ENCODE assay signal across 9 mouse cellular contexts in the genomic region with DNA sequence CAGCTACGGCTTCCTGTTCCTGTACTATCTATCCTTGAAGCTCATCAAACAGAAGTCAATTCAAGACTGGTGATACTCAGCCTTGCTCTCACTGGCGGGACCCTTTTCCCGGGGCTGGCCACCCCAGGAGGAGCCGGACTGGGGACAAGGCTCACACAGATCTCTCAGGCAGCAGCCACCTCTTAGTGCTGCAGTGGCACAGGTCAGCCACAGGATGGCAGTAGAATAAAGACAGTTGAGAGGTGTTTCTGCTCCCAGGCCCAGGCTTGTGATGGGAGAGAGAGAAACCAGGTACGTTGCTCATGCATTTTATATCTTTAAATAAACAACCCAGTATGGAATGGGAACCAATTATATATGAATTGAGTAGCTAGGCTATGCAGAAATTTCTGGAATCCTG. TPM values are rescaled to one million over a fixed set of nuclear protein-coding genes. Genes with fewer than 3 reads are reported as not detected.
DNase-seq lines count a peak whose midpoint lies in the region; ATAC-seq and TF ChIP-seq lines count a peak whose summit lies in the region.
"Had no signal": no experiment of that assay in that cellular context is flagged by ENCODE, and none has a peak within 500 bp of the region (broad histone marks: within the 10 kb centered on the region; RNA-seq: fewer than 3 reads in every experiment).

No protein-coding gene starts in this region.

- no peak for TF ChIP-seq EP300 in heart, postnatal 0 days (IDR thresholded peaks at IDR 0.05; ENCODE audit: low read depth)

- no peak overlapping the region for H3K27ac ChIP-seq in heart, postnatal 0 days (ENCODE audit: low read depth)
- H3K27ac ChIP-seq in heart, embryonic 10.5 days = no peak overlapping the region
- H3K27ac ChIP-seq in bone marrow, adult 2 months (ENCODE audit: control insufficient read depth, insufficient read depth, low read depth, low read length, poor library complexity) = no peak overlapping the region
- no peak overlapping the region for H3K27ac ChIP-seq in embryonic facial prominence, embryonic 14.5 days (replicated peaks; ENCODE audit: low read depth, low read length)
- H3K27ac ChIP-seq in hindbrain, postnatal 0 days = no peak overlapping the region
- H3K27ac ChIP-seq in left cerebral cortex, adult 2 months = no peak overlapping the region
- no peak overlapping the region for H3K27ac ChIP-seq in midbrain, embryonic 16.5 days (ENCODE audit: low read length)
- H3K27ac ChIP-seq in stomach, embryonic 14.5 days (ENCODE audit: low read length) = no peak overlapping the region

- ATAC-seq in heart, postnatal 0 days (ENCODE audit: insufficient read depth, low read depth) = 0 out of 2 replicates have a peak, but pooled peaks have one; percentile 30
- no peak for ATAC-seq in embryonic facial prominence, embryonic 14.5 days (ENCODE audit: low read depth)
- peak; percentile 70 for ATAC-seq in hindbrain, postnatal 0 days
- ATAC-seq in midbrain, embryonic 16.5 days = peak; percentile 24; the same call in 1 of the 2 replicates
- peak; percentile 46; the same call in 1 of the 2 replicates for ATAC-seq in stomach, embryonic 14.5 days (ENCODE audit: insufficient number of reproducible peaks, insufficient read depth, low FRiP score, low read depth)

- no peaks in the 10 kb centered on the region for H3K9me3 ChIP-seq in heart, postnatal 0 days (replicated peaks; ENCODE audit: control insufficient read depth, low read length)
- no peaks in the 10 kb centered on the region for H3K9me3 ChIP-seq in heart, embryonic 10.5 days
- no peaks in the 10 kb centered on the region for H3K9me3 ChIP-seq in embryonic facial prominence, embryonic 14.5 days (ENCODE audit: control insufficient read depth, low read length)
- H3K9me3 ChIP-seq in hindbrain, postnatal 0 days (ENCODE audit: low read length) = no peaks in the 10 kb centered on the region
- H3K9me3 ChIP-seq in midbrain, embryonic 16.5 days (replicated peaks; ENCODE audit: control insufficient read depth, low read length, poor library complexity, severe bottlenecking) = no peaks in the 10 kb centered on the region
- H3K9me3 ChIP-seq in stomach, embryonic 14.5 days (ENCODE audit: control insufficient read depth, low read depth, low read length) = no peaks in the 10 kb centered on the region
- H3K9me3 ChIP-seq: embryonic facial prominence, embryonic 12.5 days had no signal

- no peaks in the 10 kb centered on the region; the same call in 1 of the 2 replicates for H3K36me3 ChIP-seq in heart, postnatal 0 days (replicated peaks; ENCODE audit: control insufficient read depth, insufficient read depth, low read length)
- peaks cover under 1% of the 10 kb centered on the region; the same call in 1 of the 2 replicates for H3K36me3 ChIP-seq in heart, embryonic 10.5 days
- H3K36me3 ChIP-seq in embryonic facial prominence, embryonic 14.5 days (ENCODE audit: control insufficient read depth, insufficient read depth, low read length) = no peaks in the 10 kb centered on the region
- no peaks in the 10 kb centered on the region for H3K36me3 ChIP-seq in hindbrain, postnatal 0 days (ENCODE audit: insufficient read depth, low read length)
- H3K36me3 ChIP-seq in midbrain, embryonic 16.5 days (ENCODE audit: control insufficient read depth, insufficient read depth, low read length) = no peaks in the 10 kb centered on the region
- H3K36me3 ChIP-seq in stomach, embryonic 14.5 days (ENCODE audit: control insufficient read depth, insufficient read depth, low read length) = no peaks in the 10 kb centered on the region; the same call in 1 of the 2 replicates
- H3K36me3 ChIP-seq: embryonic facial prominence, embryonic 12.5 days had no signal

- H3K4me2 ChIP-seq in heart, postnatal 0 days (ENCODE audit: low read depth, low read length) = no peak overlapping the region
- H3K4me2 ChIP-seq in embryonic facial prominence, embryonic 14.5 days (ENCODE audit: low read depth, low read length) = no peak overlapping the region
- H3K4me2 ChIP-seq in hindbrain, postnatal 0 days (ENCODE audit: low read depth, low read length) = no peak overlapping the region
- H3K4me2 ChIP-seq in midbrain, embryonic 16.5 days (ENCODE audit: low read length) = no peak overlapping the region
- H3K4me2 ChIP-seq in stomach, embryonic 14.5 days (replicated peaks; ENCODE audit: low read depth, low read length) = no peak overlapping the region
- H3K4me2 ChIP-seq: embryonic facial prominence, embryonic 12.5 days had no signal

- no peaks in the 10 kb centered on the region for H3K4me1 ChIP-seq in heart, postnatal 0 days (ENCODE audit: control insufficient read depth, insufficient read depth)
- peaks cover 7% of the 10 kb centered on the region for H3K4me1 ChIP-seq in heart, embryonic 10.5 days
- no peaks in the 10 kb centered on the region; the same call in 1 of the 2 replicates for H3K4me1 ChIP-seq in bone marrow, adult 2 months (ENCODE audit: control insufficient read depth, insufficient read depth, low read length)
- peaks cover 7% of the 10 kb centered on the region; the same call in 1 of the 2 replicates for H3K4me1 ChIP-seq in embryonic facial prominence, embryonic 14.5 days (ENCODE audit: control insufficient read depth, insufficient read depth, low read length)
- H3K4me1 ChIP-seq in hindbrain, postnatal 0 days (ENCODE audit: insufficient read depth, low read length) = no peaks in the 10 kb centered on the region
- peaks cover 7% of the 10 kb centered on the region; the same call in 1 of the 2 replicates for H3K4me1 ChIP-seq in midbrain, embryonic 16.5 days (ENCODE audit: control insufficient read depth, insufficient read depth, low read length)
- H3K4me1 ChIP-seq in stomach, embryonic 14.5 days (ENCODE audit: control insufficient read depth, insufficient read depth, low read length) = peaks cover 2% of the 10 kb centered on the region; the same call in 1 of the 2 replicates

- no peak for TF ChIP-seq POLR2A in bone marrow, adult 2 months (IDR thresholded peaks at IDR 0.05; ENCODE audit: borderline replicate concordance, control insufficient read depth, low read depth, low read length)

- no peak overlapping the region for H3K4me3 ChIP-seq in heart, postnatal 0 days (ENCODE audit: low read depth, low read length)
- no peak overlapping the region for H3K4me3 ChIP-seq in heart, embryonic 10.5 days
- no peak overlapping the region for H3K4me3 ChIP-seq in bone marrow, adult 2 months (replicated peaks; ENCODE audit: control insufficient read depth, low read depth, low read length)
- no peak overlapping the region for H3K4me3 ChIP-seq in embryonic facial prominence, embryonic 14.5 days (ENCODE audit: low read depth, low read length)
- no peak overlapping the region for H3K4me3 ChIP-seq in hindbrain, postnatal 0 days (ENCODE audit: low read length)
- no peak overlapping the region for H3K4me3 ChIP-seq in left cerebral cortex, adult 2 months
- no peak overlapping the region for H3K4me3 ChIP-seq in midbrain, embryonic 16.5 days (ENCODE audit: low read depth, low read length)
- no peak overlapping the region for H3K4me3 ChIP-seq in stomach, embryonic 14.5 days (ENCODE audit: low read depth, low read length)
- H3K4me3 ChIP-seq: embryonic facial prominence, embryonic 12.5 days had no signal

- H3K9ac ChIP-seq in heart, postnatal 0 days (replicated peaks; ENCODE audit: low read depth, low read length) = no peak overlapping the region
- H3K9ac ChIP-seq in embryonic facial prominence, embryonic 14.5 days (ENCODE audit: low read depth, low read length) = no peak overlapping the region
- no peak overlapping the region for H3K9ac ChIP-seq in hindbrain, postnatal 0 days (replicated peaks; ENCODE audit: low read length)
- H3K9ac ChIP-seq in midbrain, embryonic 16.5 days (ENCODE audit: low read depth, low read length) = no peak overlapping the region
- H3K9ac ChIP-seq in stomach, embryonic 14.5 days (replicated peaks; ENCODE audit: low read depth, low read length) = no peak overlapping the region
- H3K9ac ChIP-seq: embryonic facial prominence, embryonic 12.5 days had no signal

- peak; percentile 38 for DNase-seq in heart, postnatal 0 days (ENCODE audit: low spot score)
- no peak for DNase-seq in heart, embryonic 10.5 days (ENCODE audit: low spot score)
- peak; percentile 70 for DNase-seq in embryonic facial prominence, embryonic 14.5 days (ENCODE audit: low spot score)
- peak; percentile 77 for DNase-seq in hindbrain, postnatal 0 days (ENCODE audit: low spot score)
- DNase-seq in left cerebral cortex, adult 2 months (ENCODE audit: extremely low spot score in 1 of 2, low spot score in 2 of 2) = peak; percentile 65 to 70

- intact Hi-C loops in left cerebral cortex, adult 2 months (cut with DNase I) = loop anchor here (2.0 to 5.0 kb wide), 3 partner anchors 64 to 934 kb away; no protein-coding TSS in a partner anchor

- H3K27me3 ChIP-seq in heart, postnatal 0 days (ENCODE audit: control insufficient read depth, insufficient read depth, low read length) = peaks cover 10% of the 10 kb centered on the region; the same call in 1 of the 2 replicates
- H3K27me3 ChIP-seq in heart, embryonic 10.5 days (ENCODE audit: insufficient read depth, poor library complexity, severe bottlenecking) = peaks cover 28% of the 10 kb centered on the region; the same call in 1 of the 2 replicates
- no peaks in the 10 kb centered on the region for H3K27me3 ChIP-seq in embryonic facial prominence, embryonic 14.5 days (replicated peaks; ENCODE audit: control insufficient read depth, insufficient read depth, low read length)
- H3K27me3 ChIP-seq in hindbrain, postnatal 0 days (ENCODE audit: insufficient read depth, low read length) = no peaks in the 10 kb centered on the region; the same call in 1 of the 2 replicates
- H3K27me3 ChIP-seq in midbrain, embryonic 16.5 days (ENCODE audit: control insufficient read depth, insufficient read depth, low read depth, low read length) = no peaks in the 10 kb centered on the region
- no peaks in the 10 kb centered on the region for H3K27me3 ChIP-seq in stomach, embryonic 14.5 days (ENCODE audit: control insufficient read depth, insufficient read depth, low read length)
- H3K27me3 ChIP-seq: embryonic facial prominence, embryonic 12.5 days had no signal

- 19% methylated on average over 5 of the region's 5 CpGs for WGBS in heart, postnatal 0 days
- 23% methylated on average over 5 of the region's 5 CpGs for WGBS in heart, embryonic 10.5 days
- 27% methylated on average over 5 of the region's 5 CpGs for WGBS in bone marrow, adult 2 months
- 22% methylated on average over 5 of the region's 5 CpGs for WGBS in embryonic facial prominence, embryonic 14.5 days
- 28% methylated on average over 5 of the region's 5 CpGs for WGBS in hindbrain, postnatal 0 days
- 27% methylated on average over 5 of the region's 5 CpGs for WGBS in midbrain, embryonic 16.5 days
- 31% methylated on average over 5 of the region's 5 CpGs for WGBS in stomach, embryonic 14.5 days

- peak; percentile 83 for TF ChIP-seq CTCF in heart, postnatal 0 days (IDR thresholded peaks at IDR 0.05; ENCODE audit: low read depth)
- peak; percentile 86 for TF ChIP-seq CTCF in bone marrow, adult 2 months (IDR thresholded peaks at IDR 0.05; ENCODE audit: control insufficient read depth, insufficient read depth, low read length)
- peak; percentile 94 for TF ChIP-seq CTCF in hindbrain, postnatal 0 days (IDR thresholded peaks at IDR 0.05; ENCODE audit: low read depth)
- peak; percentile 95 for TF ChIP-seq CTCF in left cerebral cortex, adult 2 months (IDR thresholded peaks at IDR 0.05)

RNA-seq across cellular contexts. Expression of gene Abcg5, which starts 15.9 kb away (rescaled TPM):
- not detected in 2 replicates for total RNA-seq in heart, postnatal 0 days (2014; rRNA removed; ENCODE audit: low replicate concordance)
- polyA plus RNA-seq in heart, postnatal 0 days (2015; fragmentation: Nextera tagmentation; extraction: Ambion mirVana) = not detected in 2 replicates
- 0.65 TPM in 2 replicates for polyA plus RNA-seq in heart, embryonic 10.5 days (2016; fragmentation: Nextera tagmentation; extraction: Ambion mirVana)
- polyA plus RNA-seq in bone marrow, adult 2 months (2011; ENCODE audit: insufficient read depth, insufficient read length, low replicate concordance, missing spikeins) = 0.85 TPM in 1 of 2 replicates, not detected in the other
- 1.4 and 1.6 TPM in 2 replicates for polyA plus RNA-seq in embryonic facial prominence, embryonic 14.5 days (2014; fragmentation: Nextera tagmentation; extraction: Ambion mirVana)
- total RNA-seq in hindbrain, postnatal 0 days (2014; rRNA removed) = 1.6 and 2.4 TPM in 2 replicates
- polyA plus RNA-seq in hindbrain, postnatal 0 days (2015; fragmentation: Nextera tagmentation; extraction: Ambion mirVana) = 1.3 and 1.4 TPM in 2 replicates
- total RNA-seq in left cerebral cortex, adult 2 months (2021) = not detected
- 1.5 and 2.7 TPM in 2 replicates for polyA plus RNA-seq in midbrain, embryonic 16.5 days (2015; fragmentation: Nextera tagmentation; extraction: Ambion mirVana)
- polyA plus RNA-seq in stomach, embryonic 14.5 days (2014; fragmentation: Nextera tagmentation; extraction: Ambion mirVana) = 0.94 and 1.8 TPM in 2 replicates

RNA-seq across cellular contexts. Expression of gene Abcg8, which starts 22.6 kb away (rescaled TPM):
- total RNA-seq in heart, postnatal 0 days (2014; rRNA removed; ENCODE audit: low replicate concordance) = not detected in 2 replicates
- polyA plus RNA-seq in heart, postnatal 0 days (2015; fragmentation: Nextera tagmentation; extraction: Ambion mirVana) = not detected in 2 replicates
- polyA plus RNA-seq in heart, embryonic 10.5 days (2016; fragmentation: Nextera tagmentation; extraction: Ambion mirVana) = 0.09 TPM in 1 of 2 replicates, not detected in the other
- polyA plus RNA-seq in bone marrow, adult 2 months (2011; ENCODE audit: insufficient read depth, insufficient read length, low replicate concordance, missing spikeins) = not detected in 2 replicates
- polyA plus RNA-seq in embryonic facial prominence, embryonic 14.5 days (2014; fragmentation: Nextera tagmentation; extraction: Ambion mirVana) = 0.13 and 0.14 TPM in 2 replicates
- total RNA-seq in hindbrain, postnatal 0 days (2014; rRNA removed) = 0.11 TPM in 1 of 2 replicates, not detected in the other
- polyA plus RNA-seq in hindbrain, postnatal 0 days (2015; fragmentation: Nextera tagmentation; extraction: Ambion mirVana) = 0.05 TPM in 1 of 2 replicates, not detected in the other
- total RNA-seq in left cerebral cortex, adult 2 months (2021) = not detected
- polyA plus RNA-seq in midbrain, embryonic 16.5 days (2015; fragmentation: Nextera tagmentation; extraction: Ambion mirVana) = 0.08 TPM in 1 of 2 replicates, not detected in the other
- polyA plus RNA-seq in stomach, embryonic 14.5 days (2014; fragmentation: Nextera tagmentation; extraction: Ambion mirVana) = 0.20 TPM in 1 of 2 replicates, not detected in the other
